Mouse (Mus musculus): ENCODE results near the gene Pcx. TPM values are rescaled to one million over a fixed set of nuclear protein-coding genes. Genes with fewer than 3 reads are reported as not detected.

Pcx gene
- polyA plus RNA-seq, 1 experiment = 286 TPM

DNA sequence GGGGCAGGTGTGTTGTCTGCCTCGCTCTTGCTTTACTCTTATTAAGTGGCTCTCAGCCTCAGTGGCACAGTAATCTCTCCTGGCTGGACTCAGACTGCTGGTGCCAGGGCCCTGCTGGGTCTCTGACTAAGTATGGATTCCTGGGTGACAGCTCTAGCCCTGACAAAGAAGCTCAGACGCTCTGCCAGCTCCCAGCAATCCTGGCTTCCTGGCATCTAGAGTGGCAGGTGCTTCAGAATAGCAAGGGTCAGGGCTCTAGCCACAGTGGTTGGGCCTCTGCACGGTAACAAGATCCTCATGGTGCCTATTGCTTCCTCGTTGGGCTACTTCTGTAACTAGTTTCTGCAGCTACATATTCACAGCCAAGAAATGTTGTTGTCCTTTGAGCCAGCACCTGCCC lies 99.8 kb downstream of the Pcx start:
- H3K36me3 ChIP-seq (ENCODE audit: control insufficient read depth, insufficient read depth, low read length) = no peaks in the 10 kb centered on the region
- TF ChIP-seq POLR2A (IDR thresholded peaks at IDR 0.05; ENCODE audit: low read depth, low read length) = no peak
- no peak for TF ChIP-seq CTCF (conservative IDR thresholded peaks at IDR 0.05; ENCODE audit: insufficient read depth, insufficient read length, low read depth, low read length)
- H3K4me1 ChIP-seq (ENCODE audit: control insufficient read depth, insufficient read depth, low read length) = no peaks in the 10 kb centered on the region
- no peaks in the 10 kb centered on the region for H3K27me3 ChIP-seq (replicated peaks; ENCODE audit: control insufficient read depth, insufficient read depth, low read length)
- no peak for DNase-seq
- 59% methylated on average over 4 of the region's 4 CpGs for WGBS
- H3K27ac ChIP-seq (ENCODE audit: insufficient read depth, low read depth, low read length) = no peak overlapping the region
- H3K4me3 ChIP-seq (ENCODE audit: insufficient read depth, low read depth, low read length) = no peak overlapping the region

- Histone ChIP-seq H3K4me1 (ENCODE audit: control insufficient read depth, insufficient read depth, low read length) (no peaks in the 10 kb centered on the region), H3K36me3 (ENCODE audit: control insufficient read depth, insufficient read depth, low read length) (no peaks in the 10 kb centered on the region), H3K27ac (ENCODE audit: insufficient read depth, low read depth, low read length) (no peak overlapping the region), H3K4me3 (ENCODE audit: insufficient read depth, low read depth, low read length) (no peak overlapping the region), H3K27me3 (replicated peaks; ENCODE audit: control insufficient read depth, insufficient read depth, low read length) (no peaks in the 10 kb centered on the region)
- no peak for DNase-seq
- TF ChIP-seq POLR2A (IDR thresholded peaks at IDR 0.05; ENCODE audit: low read depth, low read length) = no peak
- TF ChIP-seq CTCF (conservative IDR thresholded peaks at IDR 0.05; ENCODE audit: insufficient read depth, insufficient read length, low read depth, low read length) = no peak
- 90% methylated on average over 19 of the region's 19 CpGs for WGBS
Observed at GRCm38 (mm10) chr19:4612181-4612961, 102.1 kb downstream of the Pcx start.

- Histone ChIP-seq H3K4me3 (ENCODE audit: insufficient read depth, low read depth, low read length) (no peak overlapping the region), H3K4me1 (ENCODE audit: control insufficient read depth, insufficient read depth, low read length) (no peaks in the 10 kb centered on the region), H3K27ac (ENCODE audit: insufficient read depth, low read depth, low read length) (no peak overlapping the region), H3K27me3 (replicated peaks; ENCODE audit: control insufficient read depth, insufficient read depth, low read length) (no peaks in the 10 kb centered on the region), H3K36me3 (ENCODE audit: control insufficient read depth, insufficient read depth, low read length) (no peaks in the 10 kb centered on the region)
- 79% methylated on average over 33 of the region's 33 CpGs for WGBS
- no peak for DNase-seq
- TF ChIP-seq POLR2A (IDR thresholded peaks at IDR 0.05; ENCODE audit: low read depth, low read length) = no peak
- TF ChIP-seq CTCF (conservative IDR thresholded peaks at IDR 0.05; ENCODE audit: insufficient read depth, insufficient read length, low read depth, low read length) = no peak
Observed at GRCm38 (mm10) chr19:4613464-4614304, 103.4 kb downstream of the Pcx start.

DNA sequence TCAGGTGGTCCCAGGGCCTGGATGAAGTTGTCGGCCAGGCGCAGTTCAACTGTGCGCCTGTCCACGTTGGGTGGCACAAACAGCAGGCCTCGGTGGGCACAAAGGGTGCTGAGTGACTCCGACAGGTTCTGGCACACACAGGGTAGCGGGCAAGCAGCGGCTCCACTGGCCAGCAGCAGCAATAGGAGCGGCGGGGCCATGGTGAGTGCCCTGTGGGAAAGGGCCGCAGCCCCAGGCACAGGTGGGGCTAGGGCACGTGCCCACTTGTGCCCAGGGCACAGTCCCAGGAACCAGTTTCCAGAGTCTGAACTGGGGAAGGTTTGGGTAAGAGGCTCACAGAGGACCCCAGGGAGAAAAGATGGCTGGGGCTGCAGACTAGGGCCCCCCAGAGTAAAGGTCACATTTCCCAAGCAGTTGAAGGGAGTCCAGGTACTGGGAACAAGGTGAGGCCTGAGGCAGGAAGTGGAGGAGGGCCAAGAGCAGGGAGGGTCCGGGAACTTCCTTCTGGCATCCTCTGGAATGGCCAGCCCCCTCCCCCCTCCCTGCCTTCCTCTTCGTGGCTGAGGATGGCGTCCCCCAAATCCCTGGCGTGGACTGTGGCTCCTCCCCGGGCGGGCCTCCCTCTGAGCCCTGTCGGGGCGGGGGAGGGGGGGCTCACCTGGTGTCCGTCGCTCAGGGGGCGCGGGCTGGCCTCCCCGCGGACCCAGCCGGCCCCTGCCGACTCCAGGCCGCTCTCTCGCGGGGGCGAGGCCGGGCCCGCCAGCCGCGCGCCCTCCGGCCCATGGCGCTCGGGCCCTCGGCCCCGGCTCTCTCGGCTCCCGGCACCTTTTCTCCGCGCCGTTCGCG lies 104.3 kb downstream of the Pcx start:
- Histone ChIP-seq H3K27me3 (replicated peaks; ENCODE audit: control insufficient read depth, insufficient read depth, low read length) (no peaks in the 10 kb centered on the region), H3K27ac (ENCODE audit: insufficient read depth, low read depth, low read length) (no peak overlapping the region), H3K36me3 (ENCODE audit: control insufficient read depth, insufficient read depth, low read length) (no peaks in the 10 kb centered on the region), H3K4me1 (ENCODE audit: control insufficient read depth, insufficient read depth, low read length) (no peaks in the 10 kb centered on the region), H3K4me3 (ENCODE audit: insufficient read depth, low read depth, low read length) (peak overlapping the region; percentile 67)
- 33% methylated on average over 49 of the region's 49 CpGs for WGBS
- no peak for DNase-seq
- no peak for TF ChIP-seq POLR2A (IDR thresholded peaks at IDR 0.05; ENCODE audit: low read depth, low read length)
- no peak for TF ChIP-seq CTCF (conservative IDR thresholded peaks at IDR 0.05; ENCODE audit: insufficient read depth, insufficient read length, low read depth, low read length)

DNA sequence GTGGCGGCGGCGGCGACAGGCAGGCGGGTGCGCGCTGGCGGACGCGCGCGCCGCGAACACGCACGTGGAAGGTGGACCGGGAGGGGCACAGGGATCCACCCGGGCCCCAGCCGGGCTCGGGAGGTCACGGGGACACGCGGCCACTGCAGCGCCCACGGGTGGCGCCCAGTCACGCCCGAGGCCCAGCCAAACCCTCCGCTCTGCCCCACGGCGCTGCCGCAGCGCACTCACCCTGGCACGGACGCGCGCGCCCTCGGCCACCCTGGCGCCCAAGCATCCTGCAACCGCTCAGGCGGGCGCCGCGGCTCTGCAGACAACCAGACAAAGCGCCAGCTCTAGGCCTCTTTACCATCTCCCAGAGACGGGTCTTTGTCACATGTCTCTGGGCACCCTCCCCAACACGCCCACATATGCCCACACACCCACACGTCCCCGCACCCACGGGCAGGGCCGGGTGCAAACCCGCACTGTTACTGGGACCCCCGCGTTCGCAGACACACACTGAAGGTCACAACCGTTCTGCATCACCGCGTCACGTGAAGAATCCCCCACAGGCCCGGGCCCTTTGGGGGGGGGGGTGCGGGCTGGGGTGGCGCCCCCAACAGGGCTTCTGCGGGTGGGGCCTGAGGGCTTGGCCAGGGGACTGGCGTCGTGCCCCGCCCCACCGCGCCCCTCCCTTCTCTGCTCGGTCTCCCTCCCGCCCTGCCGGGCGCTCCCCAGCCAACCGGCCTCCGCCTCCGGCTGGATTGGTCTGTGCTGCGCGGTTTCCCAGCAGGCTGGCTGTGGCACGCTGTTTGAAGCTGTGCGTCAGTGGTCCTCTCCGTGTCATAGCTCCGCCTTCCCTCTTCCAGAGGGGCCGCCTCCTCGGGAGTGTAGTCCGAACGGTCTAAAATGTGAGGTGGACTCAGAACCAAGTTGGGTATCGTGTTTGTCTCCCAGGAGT lies 105.2 kb downstream of the Pcx start, which contains the start of gene Lrfn4:
Gene Lrfn4, minus strand, starts transcription at position 517 of the 943 bp plus-strand sequence.
- WGBS = 16% methylated on average over 87 of the region's 87 CpGs
- peak within 1 kb of the TSS; percentile 18; the same call in 1 of the 2 replicates for H3K27ac ChIP-seq (ENCODE audit: insufficient read depth, low read depth, low read length)
- peak within 1 kb of the TSS; percentile 67 for H3K4me3 ChIP-seq (ENCODE audit: insufficient read depth, low read depth, low read length)
- peak; percentile 85 for DNase-seq
- TF ChIP-seq POLR2A (IDR thresholded peaks at IDR 0.05; ENCODE audit: low read depth, low read length) (no peak), CTCF (conservative IDR thresholded peaks at IDR 0.05; ENCODE audit: insufficient read depth, insufficient read length, low read depth, low read length) (no peak)
- H3K36me3 ChIP-seq (ENCODE audit: control insufficient read depth, insufficient read depth, low read length) = no peaks in the 10 kb centered on the region
- no peaks in the 10 kb centered on the region for H3K4me1 ChIP-seq (ENCODE audit: control insufficient read depth, insufficient read depth, low read length)
- no peaks in the 10 kb centered on the region for H3K27me3 ChIP-seq (replicated peaks; ENCODE audit: control insufficient read depth, insufficient read depth, low read length)

GRCm38 (mm10) chr19:4616546-4616945 lies 106.3 kb downstream of the Pcx start:
- no peak for TF ChIP-seq CTCF (conservative IDR thresholded peaks at IDR 0.05; ENCODE audit: insufficient read depth, insufficient read length, low read depth, low read length)
- TF ChIP-seq POLR2A (IDR thresholded peaks at IDR 0.05; ENCODE audit: low read depth, low read length) = no peak
- H3K4me1 ChIP-seq (ENCODE audit: control insufficient read depth, insufficient read depth, low read length) = no peaks in the 10 kb centered on the region
- H3K36me3 ChIP-seq (ENCODE audit: control insufficient read depth, insufficient read depth, low read length) = no peaks in the 10 kb centered on the region
- no peaks in the 10 kb centered on the region for H3K27me3 ChIP-seq (replicated peaks; ENCODE audit: control insufficient read depth, insufficient read depth, low read length)
- 53% methylated on average over 4 of the region's 4 CpGs for WGBS
- DNase-seq = no peak
- no peak overlapping the region for H3K4me3 ChIP-seq (ENCODE audit: insufficient read depth, low read depth, low read length)
- H3K27ac ChIP-seq (ENCODE audit: insufficient read depth, low read depth, low read length) = no peak overlapping the region

Data from kidney, adult 2 months (tissue).